Mouse (Mus musculus): ENCODE data around the gene Ttc39b.

DNA sequence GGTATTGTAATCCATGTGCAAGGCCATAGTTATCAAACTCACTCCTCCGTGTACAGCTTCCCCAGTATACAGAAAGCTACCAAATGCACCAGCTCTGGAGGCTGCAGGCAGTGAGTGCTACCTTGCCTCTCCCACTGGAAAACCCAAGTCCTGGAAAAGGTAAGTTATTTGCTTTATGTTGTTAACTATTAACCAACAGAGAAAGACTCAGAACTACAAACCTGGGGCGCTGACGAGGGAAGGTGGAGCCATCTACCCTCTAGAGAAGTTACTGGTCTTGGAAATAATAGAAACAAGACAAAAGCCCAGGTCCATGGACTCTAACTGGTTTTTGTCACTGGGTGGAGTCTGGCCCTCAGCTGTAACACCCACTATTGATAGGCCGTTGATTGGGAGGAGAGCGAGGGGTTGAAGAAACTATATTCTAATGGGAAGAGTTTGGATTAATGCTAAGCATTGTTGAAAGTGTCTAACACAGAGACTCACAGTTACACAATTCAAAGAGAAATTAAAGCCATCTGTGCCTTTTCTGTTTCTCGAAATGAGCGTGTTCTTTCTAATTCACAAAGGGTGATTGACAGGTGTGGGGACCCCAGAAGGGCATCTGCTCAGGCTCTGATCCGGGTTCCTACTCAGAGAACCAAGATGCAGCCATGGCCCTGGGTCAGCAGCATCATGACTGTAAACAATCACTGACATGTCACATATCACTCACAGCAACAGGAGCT, 98.3 kb downstream of the Ttc39b start:
- no peak for TF ChIP-seq CTCF (IDR thresholded peaks at IDR 0.05; ENCODE audit: low read depth, low read length)
- no peak for TF ChIP-seq POLR2AphosphoS5 (IDR thresholded peaks at IDR 0.05; ENCODE audit: insufficient replicate concordance, low read depth, low read length)

Data from G1E (cell line).